Mouse (Mus musculus) intestine, embryonic 14.5 days (tissue): ENCODE data around the gene Polg2. TPM values are rescaled to one million over a fixed set of nuclear protein-coding genes. Genes with fewer than 3 reads are reported as not detected.
"Not testable (repeated sequence)": the region's sequence is repeated elsewhere in the genome, so short reads cannot be mapped to it uniquely, and the experiment has no call there.

Experiments
- ATAC-seq: fragments of 200-750 bp; cut with Nextera tagmentation; replicated peaks from 2 replicates; pipeline ENCODE4 v1.8.0; 2017; ENCODE audit warnings: low read depth, moderate number of reproducible peaks, moderate TSS enrichment, moderate library complexity; ENCODE audit not compliant: low FRiP score, low TSS enrichment
- DNase-seq: peaks from one replicate; pipeline ENCODE4 v3.0.0-alpha.2; 2018; ENCODE audit warnings: low spot score
- H3K27ac ChIP-seq: fragments of 300-500 bp; sonication (generic); 2 replicates; pipeline ENCODE4 v1.5.1; 2014; ENCODE audit warnings: low read depth, mild to moderate bottlenecking, control low read depth
- H3K27me3 ChIP-seq: fragments of 300-500 bp; sonication (generic); replicated peaks from 2 replicates; pipeline ENCODE4 v1.6.1; 2014; ENCODE audit warnings: low read length, control low read depth; ENCODE audit not compliant: control insufficient read depth, insufficient read depth
- H3K36me3 ChIP-seq: fragments of 300-500 bp; sonication (generic); 2 replicates; pipeline ENCODE4 v1.6.1; 2014; ENCODE audit warnings: low read length, control low read depth; ENCODE audit not compliant: control insufficient read depth, insufficient read depth
- H3K4me1 ChIP-seq: fragments of 300-500 bp; sonication (generic); replicated peaks from 2 replicates; pipeline ENCODE4 v1.6.1; 2014; ENCODE audit warnings: low read length, control low read depth, mixed read lengths; ENCODE audit not compliant: control insufficient read depth, insufficient read depth
- H3K4me2 ChIP-seq: fragments of 300-500 bp; sonication (generic); 2 replicates; pipeline ENCODE4 v1.6.1; 2014; ENCODE audit warnings: low read length
- H3K4me3 ChIP-seq: fragments of 300-500 bp; sonication (generic); 2 replicates; pipeline ENCODE4 v1.5.1; 2014; ENCODE audit warnings: low read depth, low read length, control low read depth, mixed read lengths
- H3K9ac ChIP-seq: fragments of 300-500 bp; sonication (generic); 2 replicates; pipeline ENCODE4 v1.6.1; 2014; ENCODE audit warnings: mild to moderate bottlenecking, low read length
- H3K9me3 ChIP-seq: fragments of 300-500 bp; sonication (generic); 2 replicates; pipeline ENCODE4 v1.6.1; 2016; ENCODE audit warnings: low read length, control low read depth; ENCODE audit not compliant: control insufficient read depth
- WGBS: fragments of 180-500 bp; shearing (Covaris S2); extraction: QIAGEN DNeasy Blood & Tissue Kit; methylation state at CpG from one replicate; pipeline ENCODE4 v1.1.7; 2014; 5-methylcytosine and 5-hydroxymethylcytosine counted together
- polyA plus RNA-seq: library from polyadenylated mRNA; unstranded; fragments of >200 nt; fragmentation: Nextera tagmentation; extraction: Ambion mirVana; gene quantifications from 2 replicates; pipeline ENCODE4 v1.2.1, GENCODE M21; 2014

The Polg2 gene
- polyA plus RNA-seq, 1 experiment from 2014 or later = 11.5 TPM

DNA sequence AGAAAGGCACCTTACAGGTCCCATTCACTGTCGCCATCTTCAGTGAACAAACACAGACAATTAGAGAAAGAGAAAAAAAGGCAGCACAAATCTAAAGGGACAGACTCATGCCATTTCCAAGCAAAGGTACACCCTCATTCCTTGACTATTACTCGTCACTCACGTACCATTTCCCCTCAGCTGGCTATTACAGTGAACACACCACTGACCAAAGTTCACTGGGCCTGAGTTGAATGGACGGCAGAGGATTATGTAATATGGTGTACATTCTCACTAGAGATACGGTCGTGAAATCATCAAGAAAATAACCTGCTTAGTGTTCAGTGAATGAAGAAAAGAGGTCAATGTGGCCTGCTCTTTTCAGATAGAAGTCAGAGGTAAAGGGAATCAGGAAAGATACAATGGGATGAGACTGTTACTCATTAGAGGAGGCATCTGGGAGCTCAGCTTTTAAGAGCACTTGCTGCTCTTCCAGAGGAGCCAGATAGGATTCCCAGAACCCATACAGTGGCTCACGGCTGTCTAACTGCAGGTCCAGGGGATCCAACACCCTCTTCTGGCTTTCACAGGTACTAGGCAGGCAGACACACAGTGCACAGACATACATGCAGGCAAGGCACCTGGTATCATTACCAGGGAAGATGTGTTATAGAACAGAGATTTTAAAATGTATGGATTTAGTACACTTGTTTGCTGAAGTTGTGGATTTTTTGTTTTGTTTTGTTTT, 33.2 kb upstream of the Polg2 start:
- Histone ChIP-seq H3K27me3 (no peaks in the 10 kb centered on the region), H3K4me2 (no peak overlapping the region), H3K4me3 (no peak overlapping the region), H3K9me3 (no peaks in the 10 kb centered on the region), H3K27ac (no peak overlapping the region), H3K36me3 (peaks cover 92% of the 10 kb centered on the region), H3K9ac (no peak overlapping the region), H3K4me1 (no peaks in the 10 kb centered on the region)
- ATAC-seq (no peak), DNase-seq (no peak)
- WGBS = 87% methylated on average over 7 of the region's 7 CpGs

DNA sequence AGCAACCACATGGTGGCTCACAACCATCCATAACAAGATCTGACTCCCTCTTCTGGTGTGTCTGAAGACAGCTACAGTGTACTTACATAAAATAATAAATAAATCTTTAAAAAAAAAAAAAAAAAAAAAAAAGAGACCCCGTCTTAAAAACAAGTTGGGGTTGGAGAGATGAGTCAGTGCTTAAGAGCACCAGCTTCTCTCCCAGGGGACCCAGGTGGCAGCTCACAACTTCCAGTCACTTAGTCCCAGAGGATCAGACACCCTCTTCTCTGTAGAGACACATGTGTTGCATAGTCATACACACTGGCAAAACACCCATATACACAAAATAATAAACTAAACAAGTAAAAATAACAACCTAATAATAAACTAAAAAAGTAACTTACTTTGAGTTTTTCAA, 28.1 kb upstream of the Polg2 start:
- H3K4me2 ChIP-seq, DNase-seq, H3K9ac ChIP-seq, H3K4me1 ChIP-seq, H3K9me3 ChIP-seq, ATAC-seq, H3K4me3 ChIP-seq, H3K27ac ChIP-seq, H3K27me3 ChIP-seq: not testable (repeated sequence)
- 75% methylated on average over 1 of the region's 1 CpGs for WGBS
- peaks cover 73% of the 10 kb centered on the region for H3K36me3 ChIP-seq

DNA sequence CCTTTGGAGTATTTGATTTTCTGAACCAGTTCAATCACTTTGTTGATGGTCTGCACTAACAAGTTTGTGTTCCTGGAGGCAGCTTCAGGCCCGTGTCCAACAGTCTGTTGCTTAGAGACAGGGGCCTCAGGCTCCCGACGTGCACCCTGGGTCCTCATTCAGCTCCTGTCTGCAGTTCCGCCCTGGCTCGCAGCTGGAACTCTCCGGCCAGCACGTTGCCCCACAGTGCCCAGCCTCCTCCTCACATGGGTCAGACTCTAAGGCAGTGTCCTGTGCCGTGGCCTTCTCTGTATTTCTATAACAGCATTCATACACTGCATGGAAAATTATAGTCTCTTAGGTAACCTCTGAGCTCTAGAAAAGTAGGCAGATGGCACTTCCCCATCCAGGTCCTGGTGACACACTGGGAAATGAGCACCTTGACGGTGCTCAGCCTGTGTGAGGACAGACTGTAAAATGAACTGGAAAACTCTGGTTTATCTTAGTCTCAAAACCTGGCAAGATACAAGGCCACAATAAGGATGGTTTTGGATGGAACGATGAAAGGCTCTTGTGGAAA, 22.8 kb upstream of the Polg2 start:
- no peak overlapping the region for H3K9ac ChIP-seq
- H3K27ac ChIP-seq = no peak overlapping the region
- DNase-seq (no peak), ATAC-seq (no peak)
- H3K4me2 ChIP-seq = no peak overlapping the region
- no peak overlapping the region for H3K4me3 ChIP-seq
- H3K27me3 ChIP-seq = no peaks in the 10 kb centered on the region
- H3K4me1 ChIP-seq = no peaks in the 10 kb centered on the region
- H3K9me3 ChIP-seq = peaks cover 6% of the 10 kb centered on the region; the same call in 1 of the 2 replicates
- H3K36me3 ChIP-seq = peaks cover 83% of the 10 kb centered on the region
- WGBS = 89% methylated on average over 10 of the region's 10 CpGs

DNA sequence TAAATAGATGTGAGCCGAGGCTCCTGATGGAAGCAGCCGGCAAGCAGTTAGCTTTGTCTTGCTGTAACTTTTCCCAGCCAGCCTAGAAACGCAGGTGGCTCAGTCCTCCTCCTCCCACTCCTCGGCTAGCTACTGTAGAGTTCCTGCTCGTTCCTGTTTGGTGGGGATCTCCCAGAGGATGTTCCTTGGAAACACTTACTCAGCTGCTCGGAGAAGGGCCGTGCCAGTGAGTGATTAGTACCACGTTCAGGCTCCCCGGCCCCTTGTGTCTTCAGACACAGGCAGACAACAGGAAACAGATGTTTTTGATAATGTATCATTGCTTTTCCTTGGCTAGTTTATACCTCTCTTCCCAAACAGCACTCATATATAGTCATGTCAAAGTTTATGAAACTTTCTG, 16.3 kb upstream of the Polg2 start:
- H3K9ac ChIP-seq = no peak overlapping the region
- peaks cover 6% of the 10 kb centered on the region; the same call in 1 of the 2 replicates for H3K9me3 ChIP-seq
- H3K27me3 ChIP-seq = no peaks in the 10 kb centered on the region
- ATAC-seq (no peak), DNase-seq (no peak)
- 57% methylated on average over 9 of the region's 9 CpGs for WGBS
- H3K4me2 ChIP-seq = no peak overlapping the region
- H3K36me3 ChIP-seq = peaks cover 80% of the 10 kb centered on the region
- no peak overlapping the region for H3K4me3 ChIP-seq
- no peak overlapping the region for H3K27ac ChIP-seq
- H3K4me1 ChIP-seq = no peaks in the 10 kb centered on the region; the same call in 1 of the 2 replicates

DNA sequence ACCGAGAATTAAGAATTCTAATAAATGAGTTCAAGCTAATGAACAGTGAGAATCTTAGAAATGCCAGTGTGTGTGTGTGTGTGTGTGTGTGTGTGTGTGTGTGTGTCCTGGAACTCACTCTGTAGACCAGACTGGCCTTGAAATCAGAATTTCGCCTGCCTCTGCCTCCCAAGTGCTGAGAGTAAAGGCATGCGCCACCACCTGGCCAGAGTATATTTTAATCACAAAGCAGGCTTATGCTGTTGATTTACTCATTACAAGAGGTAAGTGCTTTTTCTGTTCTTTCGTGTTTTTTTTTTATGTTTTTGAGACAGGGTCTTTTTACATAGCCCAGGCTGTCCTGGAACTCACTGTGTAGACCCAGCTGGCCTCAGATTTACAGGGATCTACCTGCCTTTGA, 14.5 kb upstream of the Polg2 start:
- ATAC-seq = no peak
- peaks cover 63% of the 10 kb centered on the region for H3K36me3 ChIP-seq
- WGBS = 77% methylated on average over 4 of the region's 4 CpGs

DNA sequence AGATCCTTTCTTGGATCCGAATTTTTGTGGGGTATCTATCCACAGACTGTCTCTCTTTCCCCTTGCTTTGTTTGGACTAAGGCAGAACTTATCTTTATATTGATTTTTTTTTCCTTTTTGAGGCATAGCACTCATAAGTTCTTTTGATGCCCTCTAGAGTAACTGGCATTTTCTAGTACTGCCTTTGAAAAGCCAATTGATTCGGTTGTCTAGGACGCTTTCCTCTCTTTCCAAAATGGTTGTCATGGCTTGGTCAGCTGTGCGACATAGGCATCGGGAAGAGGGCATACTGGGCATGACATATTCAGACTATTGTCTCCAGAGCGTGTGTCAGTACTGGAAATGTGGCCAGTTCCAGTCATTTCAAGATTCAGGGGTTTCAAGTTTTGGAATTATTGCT, 10.3 kb upstream of the Polg2 start:
- Histone ChIP-seq H3K36me3 (peaks cover 48% of the 10 kb centered on the region), H3K4me1 (peaks cover 23% of the 10 kb centered on the region), H3K9ac (peak overlapping the region; percentile 100), H3K9me3 (no peaks in the 10 kb centered on the region), H3K27ac (peak overlapping the region; percentile 97), H3K4me3 (peak overlapping the region; percentile 100), H3K27me3 (no peaks in the 10 kb centered on the region), H3K4me2 (peak overlapping the region; percentile 61)
- under 1% methylated on average over 6 of the region's 6 CpGs for WGBS
- no peak for DNase-seq
- ATAC-seq = no peak

More for the DNA sequence above, 14.5 kb upstream of the Polg2 start:
- peaks cover 9% of the 10 kb centered on the region for H3K4me1 ChIP-seq
- DNase-seq = no peak
- no peak overlapping the region for H3K9ac ChIP-seq
- H3K9me3 ChIP-seq = peaks cover 6% of the 10 kb centered on the region; the same call in 1 of the 2 replicates
- no peak overlapping the region for H3K4me2 ChIP-seq
- no peak overlapping the region for H3K27ac ChIP-seq
- no peaks in the 10 kb centered on the region for H3K27me3 ChIP-seq
- H3K4me3 ChIP-seq = no peak overlapping the region

DNA sequence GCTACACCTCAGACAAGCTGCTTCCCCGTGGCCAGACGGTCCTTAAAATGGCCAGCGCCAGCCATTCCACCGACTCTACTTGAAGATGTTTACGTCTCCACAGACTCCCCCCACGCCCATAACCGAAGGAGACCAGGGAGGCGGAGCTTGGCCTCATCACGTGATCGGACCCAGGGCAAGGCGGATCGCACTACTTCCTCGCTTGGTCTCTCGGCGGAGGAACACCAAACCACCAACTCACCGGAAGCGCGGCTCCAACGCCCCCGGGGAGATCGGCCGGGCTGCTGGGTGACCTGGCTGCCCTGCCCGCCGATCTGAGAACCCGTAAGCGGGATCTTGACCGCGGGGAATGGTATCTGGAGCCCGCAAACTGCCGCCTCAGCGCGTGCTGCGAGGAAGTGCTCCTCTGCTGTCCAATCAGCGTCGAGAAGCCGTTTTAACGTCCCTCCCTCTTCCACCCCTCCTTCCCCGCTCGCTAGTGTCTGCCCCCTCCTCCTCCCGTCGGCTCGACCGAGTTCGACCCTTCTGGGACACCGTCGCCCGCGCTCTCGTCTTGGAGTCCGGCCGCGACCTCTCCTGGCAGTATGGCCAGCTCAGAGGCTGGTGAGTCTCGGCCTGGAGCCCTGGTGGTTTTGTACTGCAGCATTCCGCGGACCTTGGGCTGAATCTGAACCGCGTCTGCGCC, 9.6 kb upstream of the Polg2 start, which contains the start of the genes Ddx5 and Cep95:
Gene Ddx5, minus strand, starts transcription at position 411 of the 685 bp plus-strand sequence.
Gene Cep95, plus strand, starts transcription at position 478 of the 685 bp plus-strand sequence.
- Histone ChIP-seq H3K4me2 (peak within 1 kb of the TSS; percentile 61), H3K4me1 (peaks cover 23% of the 10 kb centered on the region), H3K4me3 (peak within 1 kb of the TSS; percentile 100), H3K27me3 (no peaks in the 10 kb centered on the region), H3K9ac (peak within 1 kb of the TSS; percentile 100), H3K27ac (peak within 1 kb of the TSS; percentile 97), H3K9me3 (no peaks in the 10 kb centered on the region), H3K36me3 (peaks cover 48% of the 10 kb centered on the region)
- ATAC-seq (peak; percentile 91), DNase-seq (peak; percentile 99)
- WGBS = under 1% methylated on average over 51 of the region's 58 CpGs

DNA sequence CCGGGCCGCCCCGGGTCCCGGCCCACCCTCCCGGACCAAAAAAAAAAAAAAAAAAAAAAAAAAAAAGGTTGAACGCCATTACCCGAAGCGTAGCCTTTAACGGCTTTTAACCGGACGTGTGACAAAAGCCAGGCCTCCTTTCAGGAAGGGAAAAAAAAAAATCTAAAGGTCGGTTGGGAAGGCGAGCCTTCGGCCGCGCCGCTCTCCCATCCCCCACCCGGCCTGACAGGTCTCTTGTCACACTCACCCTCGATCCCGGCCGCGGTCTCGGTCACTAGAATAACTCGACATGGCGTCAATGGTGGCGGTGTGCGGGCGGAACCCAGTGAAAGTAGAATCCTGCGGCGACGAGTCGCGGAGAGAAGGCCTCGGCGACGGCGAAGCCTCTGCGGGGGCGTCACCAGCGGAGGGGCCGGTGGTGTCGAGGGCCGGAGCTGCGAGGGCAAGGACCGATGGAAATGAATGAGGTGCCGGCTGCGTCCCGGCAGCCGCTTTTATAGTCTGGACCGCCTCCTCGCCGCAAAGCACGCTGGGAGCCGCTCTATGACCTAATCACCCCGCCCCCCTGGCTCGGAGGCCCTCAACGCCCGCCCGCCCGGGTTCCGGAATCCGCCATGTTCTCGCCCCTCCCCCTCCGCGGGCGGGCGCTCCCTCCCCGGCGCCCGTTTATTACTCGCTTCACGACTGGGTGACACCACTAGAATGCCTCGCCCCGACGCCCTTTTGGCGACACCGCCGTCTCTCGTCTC, 8.9 kb upstream of the Polg2 start:
- peak overlapping the region; percentile 28 for H3K4me2 ChIP-seq
- peak overlapping the region; percentile 100 for H3K4me3 ChIP-seq

More for the DNA sequence above, 8.9 kb upstream of the Polg2 start:
- H3K27me3 ChIP-seq = no peaks in the 10 kb centered on the region
- H3K36me3 ChIP-seq = peaks cover 48% of the 10 kb centered on the region
- WGBS = 1% methylated on average over 74 of the region's 79 CpGs
- peaks cover 23% of the 10 kb centered on the region for H3K4me1 ChIP-seq
- peak overlapping the region; percentile 97 for H3K27ac ChIP-seq
- H3K9ac ChIP-seq = peak overlapping the region; percentile 100
- ATAC-seq = peak; percentile 79
- H3K9me3 ChIP-seq = no peaks in the 10 kb centered on the region
- no peak for DNase-seq
